Mouse (Mus musculus): ENCODE data around the gene Trim71. TPM values are rescaled to one million over a fixed set of nuclear protein-coding genes. Genes with fewer than 3 reads are reported as not detected.

Gene Trim71
- polyA plus RNA-seq, 1 experiment from 2014 or later, result 0.86 TPM

- WGBS (ENCODE audit: insufficient replicate concordance), result 74% methylated on average over 7 of the region's 7 CpGs
- H3K27me3 ChIP-seq, result no peaks in the 10 kb centered on the region
- H3K9me3 ChIP-seq (replicated peaks), result no peaks in the 10 kb centered on the region
- no peak for ATAC-seq (ENCODE audit: insufficient read depth)
- no peak overlapping the region for H3K4me2 ChIP-seq
- H3K27ac ChIP-seq (replicated peaks), result no peak overlapping the region
- no peak overlapping the region for H3K9ac ChIP-seq
- no peak overlapping the region for H3K4me3 ChIP-seq (replicated peaks)
- peaks cover 35% of the 10 kb centered on the region for H3K4me1 ChIP-seq (replicated peaks)
- no peaks in the 10 kb centered on the region for H3K36me3 ChIP-seq (replicated peaks)
Measured at GRCm38 (mm10) chr9:114538996-114539563, 25.1 kb downstream of the Trim71 start.

- ATAC-seq (ENCODE audit: insufficient read depth), result peak; percentile 61
- H3K27ac ChIP-seq (replicated peaks), result 0 out of 2 replicates have a peak overlapping the region, but pooled peaks have one; percentile 24
- H3K27me3 ChIP-seq, result no peaks in the 10 kb centered on the region
- H3K4me3 ChIP-seq (replicated peaks), result no peak overlapping the region
- no peaks in the 10 kb centered on the region for H3K9me3 ChIP-seq (replicated peaks)
- H3K9ac ChIP-seq, result no peak overlapping the region
- WGBS (ENCODE audit: insufficient replicate concordance), result 72% methylated on average over 2 of the region's 2 CpGs
- H3K36me3 ChIP-seq (replicated peaks), result no peaks in the 10 kb centered on the region
- no peak overlapping the region for H3K4me2 ChIP-seq
- H3K4me1 ChIP-seq (replicated peaks), result peaks cover 34% of the 10 kb centered on the region
Measured at GRCm38 (mm10) chr9:114536628-114537027, 27.5 kb downstream of the Trim71 start.

GRCm38 (mm10) chr9:114534747-114535517 is 29.2 kb downstream of the Trim71 start:
- no peak overlapping the region for H3K4me3 ChIP-seq (replicated peaks)
- no peaks in the 10 kb centered on the region for H3K9me3 ChIP-seq (replicated peaks)
- no peaks in the 10 kb centered on the region for H3K36me3 ChIP-seq (replicated peaks)
- no peak overlapping the region for H3K9ac ChIP-seq
- no peak overlapping the region for H3K27ac ChIP-seq (replicated peaks)
- no peaks in the 10 kb centered on the region for H3K27me3 ChIP-seq
- peaks cover 26% of the 10 kb centered on the region for H3K4me1 ChIP-seq (replicated peaks)
- 66% methylated on average over 9 of the region's 9 CpGs for WGBS (ENCODE audit: insufficient replicate concordance)
- no peak for ATAC-seq (ENCODE audit: insufficient read depth)
- no peak overlapping the region for H3K4me2 ChIP-seq

DNA sequence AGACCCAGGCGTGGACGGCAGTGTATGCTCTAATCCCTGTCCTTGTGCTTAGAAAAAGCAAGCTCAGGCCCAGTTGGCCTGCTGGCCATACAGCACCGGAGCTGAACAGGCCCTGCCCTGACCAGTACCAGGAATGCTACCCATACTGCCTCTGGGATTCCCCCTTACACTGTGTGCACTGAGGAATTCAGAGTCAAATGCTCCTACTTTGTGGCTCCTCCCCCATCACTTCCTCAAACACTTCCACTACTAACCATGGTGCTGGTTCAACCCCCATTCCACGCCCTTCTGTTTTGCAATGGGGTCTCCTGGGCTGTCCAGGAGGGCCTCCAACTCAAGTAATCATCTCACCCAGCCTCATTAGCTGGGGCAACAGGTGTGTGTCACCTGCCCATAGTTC is 30.3 kb downstream of the Trim71 start:
- WGBS (ENCODE audit: insufficient replicate concordance), result 55% methylated on average over 4 of the region's 4 CpGs

DNA sequence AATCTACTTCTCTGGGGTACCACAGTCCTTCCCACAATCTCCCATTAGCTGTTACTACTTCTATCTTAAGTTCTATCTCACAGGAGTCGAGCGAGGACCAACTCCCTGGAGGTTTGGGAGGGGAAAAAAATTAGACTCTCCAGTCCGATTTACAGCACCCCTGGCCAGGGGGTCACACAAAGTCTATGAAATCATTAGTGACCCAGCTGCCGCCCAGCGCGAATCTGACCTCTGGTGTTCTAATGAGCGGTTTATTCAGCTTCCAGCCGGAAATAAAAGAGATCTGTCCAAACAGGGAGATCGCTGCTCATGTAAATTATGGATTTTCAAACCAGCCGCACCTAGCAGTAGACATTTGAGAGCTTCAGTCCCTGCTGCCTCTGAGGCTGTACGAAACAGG is 32.9 kb downstream of the Trim71 start:
- peaks cover 19% of the 10 kb centered on the region for H3K4me1 ChIP-seq (replicated peaks)
- no peak for ATAC-seq (ENCODE audit: insufficient read depth)
- H3K36me3 ChIP-seq (replicated peaks), result no peaks in the 10 kb centered on the region
- WGBS (ENCODE audit: insufficient replicate concordance), result 54% methylated on average over 11 of the region's 11 CpGs
- H3K9me3 ChIP-seq (replicated peaks), result no peaks in the 10 kb centered on the region
- H3K9ac ChIP-seq, result no peak overlapping the region
- H3K27me3 ChIP-seq, result no peaks in the 10 kb centered on the region
- no peak overlapping the region for H3K4me3 ChIP-seq (replicated peaks)
- no peak overlapping the region for H3K4me2 ChIP-seq
- H3K27ac ChIP-seq (replicated peaks), result no peak overlapping the region

More for the DNA sequence above, 30.3 kb downstream of the Trim71 start:
- Histone ChIP-seq H3K9me3 (replicated peaks) (no peaks in the 10 kb centered on the region), H3K36me3 (replicated peaks) (no peaks in the 10 kb centered on the region), H3K9ac (no peak overlapping the region), H3K4me2 (no peak overlapping the region), H3K27me3 (no peaks in the 10 kb centered on the region), H3K4me1 (replicated peaks) (peaks cover 23% of the 10 kb centered on the region), H3K4me3 (replicated peaks) (no peak overlapping the region), H3K27ac (replicated peaks) (no peak overlapping the region)
- ATAC-seq (ENCODE audit: insufficient read depth), result no peak; the same call in 1 of the 2 replicates

- Histone ChIP-seq H3K27ac (replicated peaks) (no peak overlapping the region; the same call in 1 of the 2 replicates), H3K4me2 (no peak overlapping the region), H3K9me3 (replicated peaks) (no peaks in the 10 kb centered on the region), H3K9ac (no peak overlapping the region), H3K4me1 (replicated peaks) (peaks cover 22% of the 10 kb centered on the region), H3K27me3 (no peaks in the 10 kb centered on the region), H3K36me3 (replicated peaks) (no peaks in the 10 kb centered on the region), H3K4me3 (replicated peaks) (no peak overlapping the region)
- 60% methylated on average over 9 of the region's 9 CpGs for WGBS (ENCODE audit: insufficient replicate concordance)
- no peak for ATAC-seq (ENCODE audit: insufficient read depth)
Measured at GRCm38 (mm10) chr9:114528680-114529048, 35.5 kb downstream of the Trim71 start.

GRCm38 (mm10) chr9:114527992-114528679 is 36.0 kb downstream of the Trim71 start:
- WGBS (ENCODE audit: insufficient replicate concordance), result 27% methylated on average over 17 of the region's 17 CpGs
- Histone ChIP-seq H3K27me3 (no peaks in the 10 kb centered on the region), H3K27ac (replicated peaks) (no peak overlapping the region; the same call in 1 of the 2 replicates), H3K4me1 (replicated peaks) (peaks cover 20% of the 10 kb centered on the region), H3K9ac (no peak overlapping the region), H3K9me3 (replicated peaks) (no peaks in the 10 kb centered on the region), H3K4me3 (replicated peaks) (no peak overlapping the region), H3K36me3 (replicated peaks) (no peaks in the 10 kb centered on the region), H3K4me2 (peak overlapping the region; percentile 30)
- peak; percentile 54; the same call in 1 of the 2 replicates for ATAC-seq (ENCODE audit: insufficient read depth)

DNA sequence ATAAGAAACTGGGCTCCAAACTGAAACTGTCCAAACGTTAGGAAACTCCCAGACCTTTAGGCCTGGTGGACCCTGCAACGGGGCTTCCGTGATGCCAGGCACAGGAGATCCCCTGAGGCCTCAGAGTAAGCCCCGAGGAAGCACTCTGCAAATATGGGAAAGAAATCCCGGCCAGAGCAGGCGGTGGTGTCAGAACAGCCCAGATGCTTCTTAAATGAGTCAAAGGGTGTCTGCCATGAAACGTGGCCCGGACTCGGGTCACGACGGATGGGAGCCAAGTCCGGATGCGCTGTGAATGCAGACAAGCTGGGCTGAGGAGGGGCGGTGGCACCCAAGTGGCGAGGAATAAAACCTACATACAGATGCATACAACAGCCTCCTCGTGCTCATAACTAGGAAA is 37.1 kb downstream of the Trim71 start:
- H3K9ac ChIP-seq, result no peak overlapping the region
- no peaks in the 10 kb centered on the region for H3K27me3 ChIP-seq
- no peak for ATAC-seq (ENCODE audit: insufficient read depth)
- WGBS (ENCODE audit: insufficient replicate concordance), result 3% methylated on average over 16 of the region's 16 CpGs
- H3K27ac ChIP-seq (replicated peaks), result peak overlapping the region; percentile 76
- H3K9me3 ChIP-seq (replicated peaks), result no peaks in the 10 kb centered on the region
- H3K4me1 ChIP-seq (replicated peaks), result peaks cover 22% of the 10 kb centered on the region
- H3K4me3 ChIP-seq (replicated peaks), result peak overlapping the region; percentile 21
- H3K36me3 ChIP-seq (replicated peaks), result no peaks in the 10 kb centered on the region
- H3K4me2 ChIP-seq, result peak overlapping the region; percentile 58

GRCm38 (mm10) chr9:114526581-114526980 is 37.6 kb downstream of the Trim71 start:
- Histone ChIP-seq H3K36me3 (replicated peaks) (no peaks in the 10 kb centered on the region), H3K9me3 (replicated peaks) (no peaks in the 10 kb centered on the region), H3K4me1 (replicated peaks) (peaks cover 23% of the 10 kb centered on the region), H3K27ac (replicated peaks) (peak overlapping the region; percentile 76), H3K4me2 (peak overlapping the region; percentile 58), H3K27me3 (no peaks in the 10 kb centered on the region), H3K4me3 (replicated peaks) (peak overlapping the region; percentile 21), H3K9ac (no peak overlapping the region)
- ATAC-seq (ENCODE audit: insufficient read depth), result no peak
- 51% methylated on average over 8 of the region's 8 CpGs for WGBS (ENCODE audit: insufficient replicate concordance)

DNA sequence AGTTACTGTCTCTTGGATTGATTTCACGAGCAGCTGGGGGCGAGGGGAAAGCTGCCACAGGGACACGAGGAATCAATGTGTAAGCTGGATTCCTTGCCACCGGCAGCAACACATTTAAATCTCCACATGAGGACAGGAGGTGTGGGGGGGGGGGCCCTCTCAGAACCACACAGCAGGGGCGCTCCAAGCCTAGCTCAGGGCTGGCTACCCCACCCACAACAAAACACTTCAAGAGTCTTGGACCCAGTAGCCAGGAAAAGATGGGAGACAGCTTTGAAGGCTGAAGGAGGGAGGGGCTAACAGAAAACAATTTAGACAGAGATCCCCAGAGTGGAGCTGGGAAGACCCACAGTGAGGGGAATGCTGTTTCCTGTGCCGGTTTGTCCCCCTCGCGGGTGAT is 38.3 kb downstream of the Trim71 start:
- Histone ChIP-seq H3K9ac (no peak overlapping the region), H3K27ac (replicated peaks) (peak overlapping the region; percentile 76; the same call in 1 of the 2 replicates), H3K4me1 (replicated peaks) (peaks cover 21% of the 10 kb centered on the region), H3K36me3 (replicated peaks) (no peaks in the 10 kb centered on the region), H3K4me2 (no peak overlapping the region), H3K27me3 (no peaks in the 10 kb centered on the region), H3K4me3 (replicated peaks) (no peak overlapping the region), H3K9me3 (replicated peaks) (no peaks in the 10 kb centered on the region)
- ATAC-seq (ENCODE audit: insufficient read depth), result no peak
- WGBS (ENCODE audit: insufficient replicate concordance), result 39% methylated on average over 8 of the region's 8 CpGs

DNA sequence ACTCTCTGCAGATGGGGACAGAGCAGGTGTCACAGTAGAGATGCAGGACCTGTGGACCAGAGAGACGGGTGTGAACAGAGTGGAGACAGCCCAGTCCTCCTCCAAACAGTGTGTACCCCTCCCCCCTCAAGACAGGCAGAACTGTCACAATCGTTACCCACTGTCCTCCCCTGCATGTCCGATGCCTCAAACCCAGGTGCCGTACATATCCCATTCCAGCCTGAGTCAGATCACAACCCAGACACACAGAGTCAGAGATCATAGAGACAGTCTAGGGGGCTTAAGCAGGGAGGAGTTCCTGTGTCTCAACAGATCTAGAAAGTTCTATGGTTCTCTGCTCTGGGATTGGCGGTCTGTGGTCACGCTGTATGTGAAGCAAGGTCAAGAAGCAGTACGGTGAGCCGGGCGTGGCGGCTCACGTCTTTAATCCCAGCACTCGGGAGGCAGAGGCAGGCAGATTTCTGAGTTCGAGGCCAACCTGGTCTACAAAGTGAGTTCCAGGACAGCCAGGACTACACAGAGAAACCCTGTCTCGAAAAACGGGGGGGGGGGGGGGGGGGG is 39.0 kb downstream of the Trim71 start:
- Histone ChIP-seq H3K4me1 (replicated peaks) (peaks cover 21% of the 10 kb centered on the region), H3K4me2 (no peak overlapping the region), H3K27ac (replicated peaks) (no peak overlapping the region), H3K9me3 (replicated peaks) (no peaks in the 10 kb centered on the region), H3K9ac (no peak overlapping the region), H3K27me3 (no peaks in the 10 kb centered on the region), H3K36me3 (replicated peaks) (no peaks in the 10 kb centered on the region), H3K4me3 (replicated peaks) (no peak overlapping the region)
- 70% methylated on average over 15 of the region's 15 CpGs for WGBS (ENCODE audit: insufficient replicate concordance)
- no peak for ATAC-seq (ENCODE audit: insufficient read depth)

Measured in liver, embryonic 15.5 days (tissue).